Mouse (Mus musculus): ENCODE measurements at regions not wholly inside any gene's neighbourhood (a gene's known extent, or its start where the extent isn't known, plus 50 kb on each side); places are given as distances from the start of the nearest gene placed in this dataset.
A peak's percentile ranks its signal among the peaks of the same experiment; 100 is the strongest.
"Not testable (repeated sequence)": the region's sequence is repeated elsewhere in the genome, so short reads cannot be mapped to it uniquely, and the experiment has no call there.

DNA sequence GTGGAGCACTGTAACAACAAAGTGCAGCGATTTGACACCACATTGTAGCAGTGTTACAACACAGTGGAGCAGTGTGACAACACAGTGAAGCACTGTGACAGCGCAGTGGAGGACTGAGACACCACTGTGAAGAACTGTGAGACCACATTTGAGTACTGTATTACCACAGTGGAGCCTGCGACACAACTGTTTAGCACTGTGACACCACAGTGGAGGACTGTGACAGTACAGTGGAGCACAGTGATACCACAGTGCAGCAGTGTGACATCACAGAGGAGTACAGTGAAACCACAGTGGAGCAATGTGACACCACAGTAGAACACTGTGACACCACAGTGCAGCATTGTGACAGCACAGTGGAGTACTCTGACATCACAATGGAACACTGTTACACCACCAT is 102.5 kb upstream of the Vmn1r2 start:
- Histone ChIP-seq H3K4me1 (ENCODE audit: control insufficient read depth, insufficient read depth, low read length) (no peaks in the 10 kb centered on the region), H3K27ac (no peak overlapping the region), H3K27me3 (ENCODE audit: control insufficient read depth, insufficient read depth, low read length) (no peaks in the 10 kb centered on the region), H3K36me3 (ENCODE audit: control insufficient read depth, insufficient read depth, low read length) (no peaks in the 10 kb centered on the region), H3K4me3 (no peak overlapping the region), H3K9ac (ENCODE audit: low read depth, low read length) (no peak overlapping the region), H3K79me2 (replicated peaks; ENCODE audit: control insufficient read depth, insufficient read depth, low read length) (no peaks in the 10 kb centered on the region)
- 27% methylated on average over 3 of the region's 3 CpGs for WGBS
- intact Hi-C loops (cut with DNase I), result no loop called here
- TF ChIP-seq POLR2A (IDR thresholded peaks at IDR 0.05; ENCODE audit: insufficient read depth, low read depth, low read length) (no peak), EP300 (IDR thresholded peaks at IDR 0.05; ENCODE audit: insufficient read depth, low read depth, low read length) (no peak), CTCF (IDR thresholded peaks at IDR 0.05) (no peak)
- DNase-seq, result peak in 1 of 2 experiments; percentile 11

DNA sequence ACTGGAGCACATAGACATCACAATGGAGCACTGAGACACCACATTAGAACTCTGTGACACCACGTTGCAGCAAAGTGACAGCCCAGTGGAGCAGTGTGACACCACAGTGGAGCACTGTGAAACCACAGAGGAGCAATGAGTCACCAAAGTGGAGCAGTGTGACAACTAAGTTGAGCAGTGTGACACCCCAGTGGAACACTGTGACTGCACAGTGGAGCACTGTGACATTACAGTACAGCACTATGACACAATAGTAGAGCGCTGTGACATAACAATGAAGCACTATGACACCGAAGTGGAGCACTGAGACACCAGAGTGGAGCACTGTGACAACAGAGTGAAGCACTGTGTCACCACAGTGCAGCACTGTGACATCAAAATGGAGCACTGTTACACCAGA is 101.8 kb upstream of the Vmn1r2 start:
- 65% methylated on average over 3 of the region's 3 CpGs for WGBS
- H3K27ac ChIP-seq; H3K4me3 ChIP-seq; H3K4me1 ChIP-seq (ENCODE audit: control insufficient read depth, insufficient read depth, low read length); H3K36me3 ChIP-seq (ENCODE audit: control insufficient read depth, insufficient read depth, low read length); intact Hi-C loops (cut with DNase I); H3K79me2 ChIP-seq (replicated peaks; ENCODE audit: control insufficient read depth, insufficient read depth, low read length); H3K9ac ChIP-seq (ENCODE audit: low read depth, low read length); H3K27me3 ChIP-seq (ENCODE audit: control insufficient read depth, insufficient read depth, low read length): not testable (repeated sequence)
- DNase-seq, result peak in 1 of 2 experiments; percentile 1

DNA sequence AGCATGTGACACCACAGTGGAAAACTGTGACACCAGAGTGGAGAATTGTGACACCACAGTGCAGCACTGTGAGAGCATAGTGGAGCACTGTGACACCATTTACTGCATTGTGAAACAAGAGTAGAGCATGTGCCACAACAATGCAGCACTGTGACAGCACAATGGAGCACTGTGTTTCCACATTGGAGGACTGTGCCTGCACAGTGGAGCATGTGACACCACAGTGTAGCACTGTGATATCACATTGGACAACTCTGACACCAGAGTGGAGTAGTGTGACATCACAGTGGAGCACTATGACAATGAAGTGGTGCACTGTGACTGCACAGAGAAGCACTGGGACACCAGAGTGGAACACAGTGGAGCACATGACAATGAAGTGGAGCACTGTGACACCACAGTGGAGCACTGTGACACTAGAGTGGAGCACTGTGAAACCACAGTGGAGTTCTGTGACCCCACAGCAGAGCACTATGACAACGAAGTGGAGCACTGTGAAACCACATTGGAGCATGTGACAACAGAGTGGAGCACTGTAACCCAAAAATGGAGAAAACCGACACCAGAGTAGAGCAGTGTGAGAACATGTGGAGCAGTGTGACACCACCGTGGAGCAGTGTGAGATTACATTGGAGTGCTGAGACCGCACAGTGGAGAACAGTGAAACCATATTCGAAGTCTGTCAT is 100.9 kb upstream of the Vmn1r2 start:
- no peak for DNase-seq
- Histone ChIP-seq H3K27me3 (ENCODE audit: control insufficient read depth, insufficient read depth, low read length) (no peaks in the 10 kb centered on the region), H3K36me3 (ENCODE audit: control insufficient read depth, insufficient read depth, low read length) (no peaks in the 10 kb centered on the region), H3K4me1 (ENCODE audit: control insufficient read depth, insufficient read depth, low read length) (no peaks in the 10 kb centered on the region), H3K4me3 (no peak overlapping the region), H3K9ac (ENCODE audit: low read depth, low read length) (no peak overlapping the region), H3K79me2 (replicated peaks; ENCODE audit: control insufficient read depth, insufficient read depth, low read length) (no peaks in the 10 kb centered on the region), H3K27ac (no peak overlapping the region)
- TF ChIP-seq POLR2A (IDR thresholded peaks at IDR 0.05; ENCODE audit: insufficient read depth, low read depth, low read length), result no peak
- TF ChIP-seq EP300 (IDR thresholded peaks at IDR 0.05; ENCODE audit: insufficient read depth, low read depth, low read length), result no peak
- no peak for TF ChIP-seq CTCF (IDR thresholded peaks at IDR 0.05)
- intact Hi-C loops (cut with DNase I), result no loop called here
- WGBS, result 67% methylated on average over 5 of the region's 5 CpGs

DNA sequence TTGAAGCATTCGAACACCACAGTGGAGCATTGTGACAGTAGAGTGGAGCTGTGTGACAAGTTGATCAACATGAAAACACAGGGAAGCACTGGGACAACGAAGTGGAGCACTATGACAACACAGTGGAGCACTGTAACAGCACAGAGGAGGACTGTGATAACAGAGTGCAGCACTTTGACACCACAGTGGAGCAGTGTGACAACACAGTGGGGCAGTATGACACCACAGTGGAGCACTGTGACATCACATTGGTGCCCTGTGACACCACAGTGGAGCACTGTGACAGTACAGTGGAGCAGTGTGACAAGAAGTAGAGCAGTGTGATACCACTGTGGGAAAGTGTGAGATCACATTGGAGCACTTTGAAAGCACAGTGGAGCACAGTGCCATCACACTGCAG is 99.9 kb upstream of the Vmn1r2 start:
- no peaks in the 10 kb centered on the region for H3K27me3 ChIP-seq (ENCODE audit: control insufficient read depth, insufficient read depth, low read length)
- no peak overlapping the region for H3K4me3 ChIP-seq
- intact Hi-C loops (cut with DNase I), result loop anchor here (1.0 kb wide), 1 partner anchor 13 kb away; no protein-coding TSS in a partner anchor
- no peaks in the 10 kb centered on the region for H3K79me2 ChIP-seq (replicated peaks; ENCODE audit: control insufficient read depth, insufficient read depth, low read length)
- 41% methylated on average over 2 of the region's 2 CpGs for WGBS
- peak; percentile 1 to 14 for DNase-seq
- H3K9ac ChIP-seq (ENCODE audit: low read depth, low read length), result no peak overlapping the region
- no peaks in the 10 kb centered on the region for H3K4me1 ChIP-seq (ENCODE audit: control insufficient read depth, insufficient read depth, low read length)
- TF ChIP-seq EP300 (IDR thresholded peaks at IDR 0.05; ENCODE audit: insufficient read depth, low read depth, low read length), result no peak
- H3K36me3 ChIP-seq (ENCODE audit: control insufficient read depth, insufficient read depth, low read length), result no peaks in the 10 kb centered on the region
- H3K27ac ChIP-seq, result no peak overlapping the region

DNA sequence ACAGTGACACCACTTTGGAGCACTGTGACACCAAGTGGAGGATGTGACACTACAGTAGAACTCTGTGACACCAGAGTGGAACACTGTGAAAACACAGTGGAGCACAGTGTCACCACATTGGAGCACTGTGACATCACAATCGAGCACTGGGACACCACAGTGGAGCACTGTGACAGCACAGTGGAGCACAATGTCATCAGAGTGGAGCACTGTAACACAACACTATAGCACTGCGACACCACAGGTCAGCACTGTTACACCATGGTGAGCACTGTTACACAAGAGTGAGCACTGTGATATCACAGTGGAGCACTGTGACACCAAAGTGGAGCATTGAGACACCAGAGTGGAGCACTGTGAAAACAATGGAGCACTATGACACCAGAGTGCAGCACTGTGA is 99.5 kb upstream of the Vmn1r2 start:
- intact Hi-C loops (cut with DNase I), result loop anchor here (1.0 kb wide), 1 partner anchor 13 kb away; no protein-coding TSS in a partner anchor
- 26% methylated on average over 2 of the region's 2 CpGs for WGBS

DNA sequence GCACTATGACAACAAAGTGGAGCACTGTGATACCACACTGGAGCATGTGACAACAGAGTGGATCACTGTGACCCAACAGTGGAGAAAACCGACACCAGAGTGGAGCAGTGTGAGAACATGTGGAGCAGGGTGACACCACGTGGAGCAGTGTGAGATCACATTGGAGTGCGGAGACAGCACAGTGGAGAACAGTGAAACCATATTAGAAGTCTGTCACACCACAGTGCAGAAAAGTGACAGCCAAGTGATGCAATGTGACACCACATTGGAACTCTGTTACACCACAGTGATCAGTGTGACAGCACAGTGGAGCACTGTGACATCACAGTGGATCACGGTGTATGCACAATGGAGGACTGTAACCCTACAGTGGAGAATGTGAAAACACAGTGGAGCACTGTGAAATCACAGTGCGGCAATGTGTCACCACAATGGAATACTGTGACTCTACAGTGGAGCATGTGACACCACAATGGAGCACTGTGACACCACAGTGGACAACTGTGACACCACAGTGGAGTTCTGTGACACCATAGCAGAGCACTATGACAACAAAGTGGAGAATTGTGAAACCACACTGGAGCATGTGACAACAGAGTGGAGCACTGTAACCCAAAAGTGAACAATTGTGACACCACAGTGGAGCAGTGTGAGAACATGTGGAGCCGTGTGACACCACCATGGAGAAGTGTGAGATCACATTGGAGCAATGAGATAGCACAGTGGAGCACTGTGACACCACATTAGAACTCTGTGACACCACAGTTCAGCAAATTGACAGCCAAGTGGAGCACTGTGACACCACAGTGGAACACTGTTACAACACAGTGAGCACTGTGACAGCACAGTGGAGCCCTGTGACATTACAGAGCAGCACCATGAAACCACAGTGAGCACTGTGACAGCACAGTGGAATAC is 98.6 kb upstream of the Vmn1r2 start:
- intact Hi-C loops (cut with DNase I), result no loop called here
- Histone ChIP-seq H3K4me3 (no peak overlapping the region), H3K27me3 (ENCODE audit: control insufficient read depth, insufficient read depth, low read length) (no peaks in the 10 kb centered on the region), H3K9ac (ENCODE audit: low read depth, low read length) (no peak overlapping the region), H3K4me1 (ENCODE audit: control insufficient read depth, insufficient read depth, low read length) (no peaks in the 10 kb centered on the region), H3K27ac (no peak overlapping the region), H3K36me3 (ENCODE audit: control insufficient read depth, insufficient read depth, low read length) (no peaks in the 10 kb centered on the region), H3K79me2 (replicated peaks; ENCODE audit: control insufficient read depth, insufficient read depth, low read length) (no peaks in the 10 kb centered on the region)
- WGBS, result 73% methylated on average over 6 of the region's 6 CpGs
- DNase-seq, result peak; percentile 1 to 10
- TF ChIP-seq CTCF (IDR thresholded peaks at IDR 0.05), result no peak
- TF ChIP-seq EP300 (IDR thresholded peaks at IDR 0.05; ENCODE audit: insufficient read depth, low read depth, low read length), result no peak

More for the DNA sequence above, 99.5 kb upstream of the Vmn1r2 start:
- H3K27me3 ChIP-seq (ENCODE audit: control insufficient read depth, insufficient read depth, low read length), result no peaks in the 10 kb centered on the region
- no peaks in the 10 kb centered on the region for H3K79me2 ChIP-seq (replicated peaks; ENCODE audit: control insufficient read depth, insufficient read depth, low read length)
- H3K27ac ChIP-seq, result no peak overlapping the region
- H3K4me3 ChIP-seq, result no peak overlapping the region
- DNase-seq, result peak; percentile 18 to 32
- TF ChIP-seq CTCF (IDR thresholded peaks at IDR 0.05) (no peak), POLR2A (IDR thresholded peaks at IDR 0.05; ENCODE audit: insufficient read depth, low read depth, low read length) (no peak), EP300 (IDR thresholded peaks at IDR 0.05; ENCODE audit: insufficient read depth, low read depth, low read length) (no peak)
- H3K4me1 ChIP-seq (ENCODE audit: control insufficient read depth, insufficient read depth, low read length), result no peaks in the 10 kb centered on the region
- H3K36me3 ChIP-seq (ENCODE audit: control insufficient read depth, insufficient read depth, low read length), result no peaks in the 10 kb centered on the region
- H3K9ac ChIP-seq (ENCODE audit: low read depth, low read length), result no peak overlapping the region
